Mouse (Mus musculus): Measurements from ENCODE around the gene Cd151.

DNA sequence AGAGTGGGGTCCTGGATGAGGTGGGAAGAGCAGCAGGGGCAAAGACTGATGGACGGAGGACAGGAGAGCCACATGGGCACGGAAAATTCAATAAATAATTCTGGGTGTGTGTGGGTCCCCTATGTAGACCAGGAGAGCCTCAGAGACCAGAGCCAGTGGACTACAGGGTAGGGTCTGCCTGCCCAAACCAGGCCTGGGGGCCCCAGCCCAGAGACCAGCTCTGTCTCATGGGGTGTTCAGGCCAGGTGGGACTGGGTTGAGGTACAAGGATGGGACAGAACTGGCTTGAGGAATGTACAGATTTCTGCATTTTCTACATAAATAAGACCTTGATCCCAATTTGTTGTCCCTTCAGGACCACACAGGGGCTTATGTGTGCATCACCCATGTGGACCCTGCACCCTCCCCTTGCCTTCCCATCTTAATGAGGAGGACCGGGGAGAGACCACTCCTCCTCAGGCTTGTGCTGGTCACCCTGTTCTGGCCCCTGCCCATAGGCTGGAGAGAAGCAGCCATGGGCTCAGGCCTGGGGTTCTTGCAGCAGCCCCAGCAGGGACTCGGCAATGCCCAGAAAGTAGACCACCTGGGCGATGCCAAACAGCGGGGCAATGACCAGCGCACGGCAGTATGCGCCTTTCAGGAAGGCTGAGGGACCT, 36.5 kb upstream of the Cd151 start:
- TF ChIP-seq POLR2A (IDR thresholded peaks at IDR 0.05; ENCODE audit: low read depth, low read length) (no peak), CTCF (IDR thresholded peaks at IDR 0.05; ENCODE audit: extremely low read depth, insufficient read depth, insufficient read length, insufficient replicate concordance) (no peak)

Measured in spleen, adult 2 months (tissue).